ENCODE assay signal across 1 mouse cellular context in the genomic region with DNA sequence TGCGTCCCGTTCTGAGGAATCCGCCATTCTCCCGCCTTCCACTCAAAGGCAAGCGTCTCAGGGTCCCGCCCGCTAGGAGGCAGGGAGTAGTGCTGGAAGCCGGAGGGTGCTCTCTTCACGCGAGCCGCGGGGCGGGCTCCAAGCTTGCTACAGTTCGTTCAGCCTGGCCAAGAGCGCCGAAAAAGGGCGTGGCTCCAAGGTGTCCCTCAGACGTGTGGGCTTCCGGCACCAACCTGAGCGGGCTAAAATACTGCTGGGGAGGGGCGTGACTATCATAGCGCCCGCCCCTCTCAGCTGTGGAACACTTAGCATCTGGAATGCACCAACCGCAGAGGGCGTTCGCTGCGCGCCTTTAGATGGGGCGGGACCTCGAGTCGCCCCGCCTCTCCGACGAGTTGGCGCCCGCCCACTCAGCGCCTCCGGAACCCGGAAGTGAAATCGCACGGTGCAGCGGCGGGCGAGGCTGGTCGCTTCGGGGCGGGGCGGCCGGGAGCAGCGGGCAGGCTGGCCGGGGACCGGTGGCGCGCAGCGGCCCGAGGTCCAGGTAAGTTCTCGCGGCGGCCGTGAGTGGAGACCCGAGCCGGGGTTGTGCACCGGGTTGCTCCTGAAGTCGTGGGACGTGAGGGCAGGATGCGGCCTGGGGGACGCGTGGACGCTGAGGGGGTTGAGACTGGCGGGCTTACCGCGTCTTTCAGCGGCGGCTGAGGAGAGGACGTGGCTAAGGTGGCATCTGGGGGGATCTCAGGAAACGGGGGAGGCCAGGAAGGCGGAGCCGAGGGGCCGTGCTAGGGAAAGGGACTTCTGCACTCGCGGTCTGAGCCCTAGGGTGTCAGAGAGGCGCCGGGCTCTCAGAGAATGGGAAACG.
A peak's percentile ranks its signal among the peaks of the same experiment; 100 is the strongest.
TF ChIP-seq lines count a peak whose summit lies in the region.

A gene (plus strand): TSS at position 429 of the 865 bp plus-strand sequence.
A gene (minus strand): TSS at position 649 of the 865 bp plus-strand sequence.

TF ChIP-seq in MEL, 35 proteins besides CTCF, POLR2A, EP300 and RAD21 (continued from another document):
- TF ChIP-seq MEF2A (IDR thresholded peaks at IDR 0.05; ENCODE audit: extremely low read depth, insufficient replicate concordance, low read depth, low read length, poor library complexity, severe bottlenecking) = no peak
- no peak for TF ChIP-seq SMC3 (IDR thresholded peaks at IDR 0.05; ENCODE audit: low read depth, low read length)
- TF ChIP-seq ZMIZ1 (IDR thresholded peaks at IDR 0.05; ENCODE audit: low read depth, low read length) = peak; percentile 62; the same call in 1 of the 2 replicates
- no peak for TF ChIP-seq USF2 (IDR thresholded peaks at IDR 0.05; ENCODE audit: borderline replicate concordance in 1 of 2, insufficient read depth in 1 of 2, low read depth in 1 of 2, low read length in 2 of 2)
- peak; percentile 67; the same call in 1 of the 2 replicates for TF ChIP-seq POLR2AphosphoS2 (IDR thresholded peaks at IDR 0.05; ENCODE audit: low read length)
- TF ChIP-seq ELF1 (IDR thresholded peaks at IDR 0.05; ENCODE audit: low read depth, low read length) = peak; percentile 95
- TF ChIP-seq HCFC1 (IDR thresholded peaks at IDR 0.05; ENCODE audit: low read depth, low read length) = peak; percentile 78
- no peak for TF ChIP-seq UBTF (IDR thresholded peaks at IDR 0.05; ENCODE audit: borderline replicate concordance, insufficient read depth, low read depth, low read length)
- TF ChIP-seq GABPA (IDR thresholded peaks at IDR 0.05; ENCODE audit: low read depth, low read length) = no peak
- no peak for TF ChIP-seq MAX (IDR thresholded peaks at IDR 0.05; ENCODE audit: low read length)
- TF ChIP-seq CHD2 (IDR thresholded peaks at IDR 0.05; ENCODE audit: low read length) = no peak
- TF ChIP-seq TCF12 (IDR thresholded peaks at IDR 0.05; ENCODE audit: low read depth, low read length) = peak; percentile 51; the same call in 1 of the 2 replicates
- no peak for TF ChIP-seq NRF1 (IDR thresholded peaks at IDR 0.05; ENCODE audit: insufficient read depth, low read depth, low read length, poor library complexity, severe bottlenecking)
- no peak for TF ChIP-seq CHD1 (IDR thresholded peaks at IDR 0.05; ENCODE audit: low read depth, low read length)
- no peak for TF ChIP-seq MYB (IDR thresholded peaks at IDR 0.05; ENCODE audit: low read depth, low read length)
- no peak for TF ChIP-seq ZNF384 (IDR thresholded peaks at IDR 0.05; ENCODE audit: low read depth, low read length)
- TF ChIP-seq ETS1 (IDR thresholded peaks at IDR 0.05; ENCODE audit: low read depth, low read length) = peak; percentile 76
- no peak for TF ChIP-seq MYC (IDR thresholded peaks at IDR 0.05; ENCODE audit: low read depth, low read length)
- peak; percentile 34; the same call in 1 of the 2 replicates for TF ChIP-seq USF1 (IDR thresholded peaks at IDR 0.05; ENCODE audit: low read depth, low read length)
- no peak for TF ChIP-seq RCOR1 (IDR thresholded peaks at IDR 0.05; ENCODE audit: low read depth, low read length)
- TF ChIP-seq POLR2AphosphoS5 (IDR thresholded peaks at IDR 0.05; ENCODE audit: borderline replicate concordance, low read depth, low read length) = no peak
- TF ChIP-seq MAZ (IDR thresholded peaks at IDR 0.05; ENCODE audit: low read depth, low read length) = peak; percentile 68; the same call in 1 of the 2 replicates
